Mouse (Mus musculus) layer of hippocampus, postnatal 14 days (tissue): Measurements from ENCODE around the gene Sap30bp. TPM values are rescaled to one million over a fixed set of nuclear protein-coding genes. Genes with fewer than 3 reads are reported as not detected.

Experiments
- DNase-seq, 2 experiments: peaks; one replicate each; pipeline ENCODE4 v3.0.0; 2021 to 2022; ENCODE audit warnings: low spot score in 2 of 2, mixed read lengths in 1 of 2
- total RNA-seq, 2 experiments: library from RNA; stranded (reverse); gene quantifications; 2 replicates each; pipeline ENCODE4 v1.2.3; 2021

Gene Sap30bp
- total RNA-seq, 2 experiments from 2014 or later, result 39.2 to 50.4 TPM

- DNase-seq, result peak; percentile 36 to 43
Observed at GRCm38 (mm10) chr11:115904956-115905790, 27.9 kb upstream of the Sap30bp start.

- no peak for DNase-seq
Observed at GRCm38 (mm10) chr11:115906116-115906515, 27.0 kb upstream of the Sap30bp start.

GRCm38 (mm10) chr11:115906521-115906920 is 26.6 kb upstream of the Sap30bp start:
- DNase-seq, result no peak

GRCm38 (mm10) chr11:115911134-115911561 is 21.9 kb upstream of the Sap30bp start:
- DNase-seq, result no peak

- DNase-seq, result no peak
Observed at GRCm38 (mm10) chr11:115911632-115912376, 21.3 kb upstream of the Sap30bp start, which contains the start of gene Smim6. Gene Smim6 (plus strand): TSS chr11:115912017.

GRCm38 (mm10) chr11:115916579-115916978 is 16.5 kb upstream of the Sap30bp start:
- DNase-seq, result no peak

GRCm38 (mm10) chr11:115918637-115919036 is 14.4 kb upstream of the Sap30bp start:
- no peak for DNase-seq

GRCm38 (mm10) chr11:115919073-115919472 is 14.0 kb upstream of the Sap30bp start:
- no peak for DNase-seq

GRCm38 (mm10) chr11:115920110-115920818 is 12.8 kb upstream of the Sap30bp start:
- peak in 1 of 2 experiments; percentile 28 for DNase-seq

- no peak for DNase-seq
Observed at GRCm38 (mm10) chr11:115921986-115922385, 11.1 kb upstream of the Sap30bp start.

GRCm38 (mm10) chr11:115929031-115929430 is 4.1 kb upstream of the Sap30bp start:
- no peak for DNase-seq

GRCm38 (mm10) chr11:115929818-115930217 is 3.3 kb upstream of the Sap30bp start:
- DNase-seq, result no peak

GRCm38 (mm10) chr11:115931235-115931634 is 1.8 kb upstream of the Sap30bp start:
- DNase-seq, result no peak

GRCm38 (mm10) chr11:115933747-115934110 is 647 bp downstream of the Sap30bp start:
- DNase-seq, result no peak

GRCm38 (mm10) chr11:115939690-115940329 is 6.7 kb downstream of the Sap30bp start:
- peak; percentile 56 to 81 for DNase-seq

- DNase-seq, result no peak
Observed at GRCm38 (mm10) chr11:115941980-115942379, 8.9 kb downstream of the Sap30bp start.

GRCm38 (mm10) chr11:115945247-115945646 is 12.2 kb downstream of the Sap30bp start:
- no peak for DNase-seq

GRCm38 (mm10) chr11:115946221-115946828 is 13.2 kb downstream of the Sap30bp start:
- no peak for DNase-seq

GRCm38 (mm10) chr11:115948316-115948715 is 15.2 kb downstream of the Sap30bp start:
- DNase-seq, result no peak

- DNase-seq, result no peak
Observed at GRCm38 (mm10) chr11:115950719-115951118, 17.6 kb downstream of the Sap30bp start.

- no peak for DNase-seq
Observed at GRCm38 (mm10) chr11:115954712-115955111, 21.6 kb downstream of the Sap30bp start.
